Mouse (Mus musculus) macrophage (primary cell): Measurements from ENCODE around the gene Serpina3b. TPM values are rescaled to one million over a fixed set of nuclear protein-coding genes. Genes with fewer than 3 reads are reported as not detected.

Experiments
- polyA plus RNA-seq: library from polyadenylated mRNA; stranded (reverse); fragments of 250-400 nt; gene quantifications from 3 replicates; pipeline ENCODE4 v1.2.4, GENCODE M21; 2018; ENCODE audit warnings: inconsistent platforms

The Serpina3b gene
- polyA plus RNA-seq, 1 experiment from 2014 or later, result 0.14 TPM

Other genes with a start within 250 kb of the Serpina3b start
- not detected in 3 replicates for gene Serpina1c, start 223.1 kb upstream of the Serpina3b start, polyA plus RNA-seq
- gene Serpina1e, start 169.0 kb upstream of the Serpina3b start, polyA plus RNA-seq, result not detected in 3 replicates
- not detected in 3 replicates for gene Serpina11, start 138.0 kb upstream of the Serpina3b start, polyA plus RNA-seq
- gene Serpina9, start 114.2 kb upstream of the Serpina3b start, polyA plus RNA-seq, result not detected in 3 replicates
- not detected in 3 replicates for gene Serpina12, start 83.6 kb upstream of the Serpina3b start, polyA plus RNA-seq
- not detected in 3 replicates for gene Serpina5, start 26.9 kb upstream of the Serpina3b start, polyA plus RNA-seq
- not detected in 3 replicates for gene Serpina3a, start 15.3 kb upstream of the Serpina3b start, polyA plus RNA-seq
- gene Serpina3c, start 25.9 kb downstream of the Serpina3b start, polyA plus RNA-seq, result not detected in 3 replicates
- gene Serpina3f, start 86.5 kb downstream of the Serpina3b start, polyA plus RNA-seq, result 0.31 to 2.0 TPM (median 0.44 TPM) in 3 replicates
- gene Serpina3g, start 108.2 kb downstream of the Serpina3b start, polyA plus RNA-seq, result 1.4 to 6.2 TPM (median 1.5 TPM) in 3 replicates
- not detected in 3 replicates for gene Serpina3i, start 135.1 kb downstream of the Serpina3b start, polyA plus RNA-seq
- not detected in 3 replicates for gene Serpina3j, start 186.6 kb downstream of the Serpina3b start, polyA plus RNA-seq
- not detected in 3 replicates for gene Serpina3k, start 210.5 kb downstream of the Serpina3b start, polyA plus RNA-seq
- not detected in 3 replicates for gene Serpina3m, start 210.5 kb downstream of the Serpina3b start, polyA plus RNA-seq